19 mouse cellular contexts compared by ENCODE assay signal in genomic region chr1:178522389-178522788, GRCm38 (mm10). TPM values are rescaled to one million over a fixed set of nuclear protein-coding genes. Genes with fewer than 3 reads are reported as not detected.
DNase-seq lines count a peak whose midpoint lies in the region; ATAC-seq lines count a peak whose summit lies in the region.
"Had no signal": no experiment of that assay in that cellular context is flagged by ENCODE, and none has a peak within 500 bp of the region (broad histone marks: within the 10 kb centered on the region; RNA-seq: fewer than 3 reads in every experiment).

No protein-coding gene starts in this region.

- no peaks in the 10 kb centered on the region for H3K9me3 ChIP-seq in forebrain, embryonic 13.5 days (replicated peaks)
- H3K9me3 ChIP-seq in forebrain, embryonic 10.5 days = no peaks in the 10 kb centered on the region
- H3K9me3 ChIP-seq in midbrain, embryonic 14.5 days (ENCODE audit: control insufficient read depth, low read length) = no peaks in the 10 kb centered on the region
- H3K9me3 ChIP-seq in midbrain, embryonic 11.5 days (ENCODE audit: control insufficient read depth, low read length) = no peaks in the 10 kb centered on the region
- H3K9me3 ChIP-seq: embryonic facial prominence, embryonic 13.5 days; heart, embryonic 13.5 days; limb, embryonic 15.5 days had no signal

- no peak overlapping the region for H3K4me3 ChIP-seq in forebrain, embryonic 13.5 days
- no peak overlapping the region for H3K4me3 ChIP-seq in forebrain, embryonic 10.5 days
- no peak overlapping the region for H3K4me3 ChIP-seq in midbrain, embryonic 14.5 days (replicated peaks; ENCODE audit: low read depth, low read length)
- no peak overlapping the region for H3K4me3 ChIP-seq in midbrain, embryonic 11.5 days (ENCODE audit: low read depth, low read length)
- H3K4me3 ChIP-seq: embryonic facial prominence, embryonic 13.5 days; heart, embryonic 13.5 days; limb, embryonic 15.5 days; megakaryocyte, embryonic 14.5 days had no signal

- H3K9ac ChIP-seq in forebrain, embryonic 13.5 days = no peak overlapping the region
- no peak overlapping the region for H3K9ac ChIP-seq in midbrain, embryonic 14.5 days (replicated peaks; ENCODE audit: low read length)
- H3K9ac ChIP-seq in midbrain, embryonic 11.5 days (ENCODE audit: low read length) = no peak overlapping the region
- H3K9ac ChIP-seq: embryonic facial prominence, embryonic 13.5 days; heart, embryonic 13.5 days; limb, embryonic 15.5 days had no signal

- intact Hi-C loops in heart, postnatal 10 days (cut with DNase I) = no loop called here
- intact Hi-C loops in heart, postnatal 36 days (cut with DNase I) = no loop called here

- 59% methylated on average over 5 of the region's 5 CpGs for WGBS in forebrain, embryonic 13.5 days
- WGBS in forebrain, embryonic 10.5 days = 91% methylated on average over 5 of the region's 5 CpGs
- 50% methylated on average over 5 of the region's 5 CpGs for WGBS in midbrain, embryonic 14.5 days
- WGBS in midbrain, embryonic 11.5 days = 87% methylated on average over 5 of the region's 5 CpGs

- no peak overlapping the region for H3K27ac ChIP-seq in forebrain, embryonic 13.5 days
- no peak overlapping the region for H3K27ac ChIP-seq in forebrain, embryonic 10.5 days
- 0 out of 2 replicates have a peak overlapping the region, but pooled peaks have one; percentile 5 for H3K27ac ChIP-seq in midbrain, embryonic 14.5 days (replicated peaks; ENCODE audit: low read depth, low read length)
- no peak overlapping the region for H3K27ac ChIP-seq in midbrain, embryonic 11.5 days (ENCODE audit: low read depth, low read length)
- H3K27ac ChIP-seq: embryonic facial prominence, embryonic 13.5 days; heart, embryonic 13.5 days; limb, embryonic 15.5 days had no signal

- peak; percentile 79 for ATAC-seq in forebrain, embryonic 13.5 days
- ATAC-seq in midbrain, embryonic 14.5 days (ENCODE audit: low FRiP score, low TSS enrichment) = peak; percentile 69; the same call in 1 of the 2 replicates
- no peak for ATAC-seq in midbrain, embryonic 11.5 days (ENCODE audit: low FRiP score)
- ATAC-seq: inflammation-experienced regulatory T-cells, adult 6 months had no signal

- H3K36me3 ChIP-seq in forebrain, embryonic 13.5 days (ENCODE audit: poor library complexity, severe bottlenecking) = no peaks in the 10 kb centered on the region
- no peaks in the 10 kb centered on the region for H3K36me3 ChIP-seq in forebrain, embryonic 10.5 days (replicated peaks)
- no peaks in the 10 kb centered on the region for H3K36me3 ChIP-seq in midbrain, embryonic 14.5 days (ENCODE audit: control insufficient read depth, insufficient read depth, low read length)
- no peaks in the 10 kb centered on the region for H3K36me3 ChIP-seq in midbrain, embryonic 11.5 days (ENCODE audit: control insufficient read depth, insufficient read depth, low read length)
- H3K36me3 ChIP-seq: embryonic facial prominence, embryonic 13.5 days; heart, embryonic 13.5 days; limb, embryonic 15.5 days had no signal

- no peaks in the 10 kb centered on the region for H3K27me3 ChIP-seq in forebrain, embryonic 13.5 days
- H3K27me3 ChIP-seq in forebrain, embryonic 10.5 days (ENCODE audit: poor library complexity, severe bottlenecking) = peaks cover 2% of the 10 kb centered on the region
- H3K27me3 ChIP-seq in midbrain, embryonic 14.5 days (ENCODE audit: control insufficient read depth, insufficient read depth, low read length) = no peaks in the 10 kb centered on the region
- peaks cover 2% of the 10 kb centered on the region for H3K27me3 ChIP-seq in midbrain, embryonic 11.5 days (ENCODE audit: control insufficient read depth, insufficient read depth, low read length)
- H3K27me3 ChIP-seq: embryonic facial prominence, embryonic 13.5 days; heart, embryonic 13.5 days; limb, embryonic 15.5 days had no signal

- no peak overlapping the region for H3K4me2 ChIP-seq in forebrain, embryonic 13.5 days
- no peak overlapping the region for H3K4me2 ChIP-seq in midbrain, embryonic 14.5 days (ENCODE audit: low read length)
- no peak overlapping the region for H3K4me2 ChIP-seq in midbrain, embryonic 11.5 days
- H3K4me2 ChIP-seq: embryonic facial prominence, embryonic 13.5 days; heart, embryonic 13.5 days; limb, embryonic 15.5 days had no signal

- DNase-seq in forebrain, embryonic 10.5 days (ENCODE audit: extremely low spot score, low spot score) = no peak
- peak; percentile 21 to 34 for DNase-seq in heart, postnatal 10 days
- no peak for DNase-seq in heart, postnatal 36 days
- peak; percentile 62 for DNase-seq in midbrain, embryonic 14.5 days
- DNase-seq in midbrain, embryonic 11.5 days (ENCODE audit: low spot score, missing footprints) = no peak
- no peak for DNase-seq in frontal cortex, postnatal 10 days (ENCODE audit: low spot score in 2 of 2)
- no peak for DNase-seq in thymus, postnatal 10 days (ENCODE audit: low spot score in 2 of 2)
- DNase-seq: adrenal gland, postnatal 10 days; cerebellum, adult 11-12 months; kidney, adult 8-10 months; kidney, postnatal 25 days; lung, postnatal 10 days; retina, postnatal 1 day had no signal

- H3K4me1 ChIP-seq in forebrain, embryonic 13.5 days = peaks cover 8% of the 10 kb centered on the region; the same call in 1 of the 2 replicates
- H3K4me1 ChIP-seq in forebrain, embryonic 10.5 days = peaks cover 15% of the 10 kb centered on the region
- H3K4me1 ChIP-seq in midbrain, embryonic 14.5 days (ENCODE audit: control insufficient read depth, insufficient read depth, low read length) = no peaks in the 10 kb centered on the region
- no peaks in the 10 kb centered on the region for H3K4me1 ChIP-seq in midbrain, embryonic 11.5 days (ENCODE audit: control insufficient read depth, insufficient read depth, low read length)
- H3K4me1 ChIP-seq: heart, embryonic 13.5 days had no signal

RNA-seq across cellular contexts. Expression of gene Kif26b, which starts 6.5 kb away (rescaled TPM):
- polyA plus RNA-seq in forebrain, embryonic 13.5 days (2015; fragmentation: Nextera tagmentation; extraction: Ambion mirVana) = 2.7 and 2.9 TPM in 2 replicates
- 4.6 and 4.7 TPM in 2 replicates for polyA plus RNA-seq in forebrain, embryonic 10.5 days (2016; fragmentation: Nextera tagmentation; extraction: Ambion mirVana)
- total RNA-seq in heart, postnatal 10 days (2021) = 10 to 100 TPM; 10.9 to 12.9 TPM
- total RNA-seq in heart, postnatal 36 days (2021) = 1 to 10 TPM; 3.9 to 4.2 TPM
- 10.8 and 12.8 TPM in 2 replicates for polyA plus RNA-seq in midbrain, embryonic 14.5 days (2014; fragmentation: Nextera tagmentation; extraction: Ambion mirVana)
- 3.3 and 3.8 TPM in 2 replicates for polyA plus RNA-seq in midbrain, embryonic 11.5 days (2014; fragmentation: Nextera tagmentation; extraction: Ambion mirVana)
- polyA plus RNA-seq: inflammation-experienced regulatory T-cells, adult 6 months had no signal

Comparison
In these comparisons a context has a peak if more than half of its experiments do, and no peak if none do; other contexts are left out.
1. DNase-seq: peak in heart, postnatal 10 days (2 of 2) and midbrain, embryonic 14.5 days (single experiment); none in forebrain, embryonic 10.5 days (single experiment), heart, postnatal 36 days (0 of 2), midbrain, embryonic 11.5 days (single experiment), frontal cortex, postnatal 10 days (0 of 2) and thymus, postnatal 10 days (0 of 2).